Mouse (Mus musculus) layer of hippocampus, postnatal 36 days (tissue): ENCODE measurements at regions not wholly inside any gene's neighbourhood (a gene's known extent, or its start where the extent isn't known, plus 50 kb on each side); places are given as distances from the start of the nearest gene placed in this dataset.

ENCODE experiments used
- DNase-seq, 2 experiments: peaks; one replicate each; pipeline ENCODE4 v3.0.0; 2022

GRCm38 (mm10) chr12:112378482-112379243 lies 110.6 kb upstream of the A530016L24Rik start:
- no peak for DNase-seq

DNA sequence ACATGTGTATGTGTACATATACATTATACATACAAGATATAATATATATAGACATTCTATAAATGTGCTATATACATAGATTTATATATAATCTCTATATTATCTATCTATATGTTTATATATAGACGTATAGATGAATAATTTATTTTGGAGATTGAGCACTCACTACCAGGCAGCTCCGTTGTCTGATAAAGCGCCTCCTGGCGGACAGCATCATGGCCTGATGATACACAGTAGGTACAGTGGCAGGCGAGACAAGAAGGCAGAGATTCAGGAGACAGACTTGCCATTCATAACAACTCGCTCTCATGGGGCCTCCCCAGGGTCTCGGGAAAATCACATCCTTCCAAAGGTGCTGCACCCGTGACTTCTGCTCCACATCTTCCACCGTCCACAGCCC lies 101.4 kb upstream of the A530016L24Rik start:
- DNase-seq: no peak

DNA sequence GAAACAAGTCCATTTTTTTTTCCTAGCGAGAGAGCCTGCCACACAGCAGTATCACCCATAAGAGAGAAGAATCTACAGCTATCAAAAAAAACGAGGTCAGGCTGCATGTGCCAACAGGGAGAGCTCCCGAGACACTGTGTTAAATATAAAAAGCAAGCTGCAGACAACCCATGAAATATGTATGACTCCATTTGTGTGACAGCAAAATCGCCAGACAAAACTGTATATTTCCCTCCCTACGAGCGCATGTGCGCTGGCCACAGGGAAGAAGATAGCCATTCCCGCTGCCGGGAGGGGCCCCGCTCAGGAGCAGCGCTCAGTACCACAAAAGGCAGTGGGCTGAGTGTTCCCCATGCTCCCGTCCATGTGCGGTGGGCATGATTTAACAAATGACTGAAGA lies 93.3 kb upstream of the A530016L24Rik start:
- DNase-seq: no peak

GRCm38 (mm10) chr12:112403688-112404240 lies 85.5 kb upstream of the A530016L24Rik start:
- no peak for DNase-seq

DNA sequence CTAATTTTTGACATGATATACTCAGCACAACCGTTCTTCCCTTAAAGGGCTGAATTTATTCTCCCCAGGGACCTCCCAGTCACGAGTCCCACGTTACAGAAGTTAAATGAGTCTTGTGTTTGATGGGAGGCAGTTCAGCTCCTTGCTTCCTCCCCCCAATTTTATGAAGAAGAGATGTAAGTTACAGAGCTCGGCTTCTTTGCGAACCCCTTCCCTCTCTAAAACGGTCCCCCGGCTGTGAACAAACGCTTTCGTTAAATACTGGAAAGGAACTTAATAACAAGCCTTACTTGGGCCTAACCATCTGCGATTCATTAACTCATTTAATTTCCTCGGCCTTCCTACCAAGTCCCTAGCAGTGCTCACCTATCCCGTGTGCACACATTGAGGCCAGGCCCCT lies 84.9 kb upstream of the A530016L24Rik start:
- no peak for DNase-seq

DNA sequence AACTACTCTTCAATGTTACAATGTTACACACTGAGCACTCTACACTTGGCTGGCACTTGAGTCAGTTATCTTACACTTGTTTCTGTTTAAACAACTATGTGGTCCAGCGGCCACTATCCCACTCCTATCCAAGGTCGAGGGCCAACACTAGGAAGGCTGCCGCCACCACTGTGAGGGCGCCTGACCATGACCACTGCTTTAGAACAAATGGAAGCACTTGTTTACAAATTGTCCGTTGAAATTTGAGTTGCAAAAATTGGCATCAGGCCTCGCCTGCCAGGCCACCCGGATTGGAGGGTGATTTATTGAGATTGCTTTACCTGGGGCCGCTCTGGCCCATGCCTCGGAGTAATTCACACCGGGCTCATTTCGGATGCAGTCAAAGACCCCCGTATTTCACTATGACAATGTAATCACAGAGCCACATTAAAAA lies 83.5 kb upstream of the A530016L24Rik start:
- DNase-seq: no peak

DNA sequence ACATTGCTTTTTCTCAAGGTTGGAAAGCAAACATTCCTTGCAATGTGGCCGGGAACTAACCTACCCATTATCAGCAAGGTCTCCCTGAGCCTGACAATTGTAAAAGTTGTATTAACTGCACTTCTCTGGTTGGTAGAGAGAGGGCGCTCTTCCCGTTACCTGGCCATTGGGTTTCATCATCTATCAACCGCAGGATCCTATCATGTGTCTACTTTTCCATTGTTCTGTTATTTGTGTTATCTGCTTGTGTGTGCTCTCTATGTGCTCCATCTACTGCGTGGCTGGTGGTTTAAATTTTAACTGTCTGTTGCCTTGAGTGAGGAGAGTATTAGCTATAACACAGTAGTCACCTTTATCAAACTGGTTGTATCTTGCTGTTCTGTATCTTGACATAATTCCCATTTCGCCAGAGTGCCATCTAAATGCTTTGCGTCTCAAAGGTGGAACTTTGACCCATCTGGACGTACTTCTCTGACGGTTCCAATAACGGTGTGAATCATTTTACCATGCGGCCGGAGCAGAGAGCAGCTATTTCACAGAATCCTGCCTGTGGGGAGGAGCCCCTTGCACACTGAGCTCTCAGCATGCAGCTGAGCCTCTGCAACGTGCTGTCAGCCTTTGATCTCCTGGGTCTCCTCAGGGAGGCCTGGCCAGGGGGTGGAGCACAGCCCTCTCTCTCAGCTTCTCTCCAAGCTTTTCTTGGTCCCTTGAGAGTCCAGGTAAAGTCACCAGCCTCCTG lies 77.5 kb upstream of the A530016L24Rik start:
- no peak for DNase-seq

GRCm38 (mm10) chr12:112412351-112412697 lies 76.9 kb upstream of the A530016L24Rik start:
- no peak for DNase-seq

DNA sequence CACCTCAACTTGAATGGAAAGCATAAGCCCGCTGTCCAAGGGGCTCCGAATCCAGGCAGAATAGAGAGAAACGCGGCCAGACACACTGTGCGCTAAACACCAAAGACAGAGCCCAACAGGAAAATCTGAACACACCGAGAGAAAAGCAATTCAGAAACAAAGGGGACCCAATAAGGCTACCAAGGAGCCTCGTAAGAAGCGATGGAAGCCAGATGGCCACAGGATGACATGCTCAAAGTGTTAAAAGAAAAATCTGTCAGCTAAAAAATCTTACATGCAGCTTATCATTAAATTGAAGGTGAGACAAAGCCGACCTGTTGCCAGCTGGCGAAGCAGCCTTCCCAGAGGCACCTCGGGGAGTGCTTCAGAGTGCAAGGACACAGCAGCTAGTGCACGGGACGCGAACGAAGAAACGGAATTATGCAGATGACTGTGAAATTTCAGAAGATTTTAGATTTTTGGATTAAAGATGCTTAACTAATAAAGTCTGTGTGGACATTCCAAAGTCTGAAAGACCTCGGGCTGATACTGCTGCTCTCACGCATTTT lies 73.2 kb upstream of the A530016L24Rik start:
- no peak for DNase-seq

- DNase-seq: no peak
Observed at GRCm38 (mm10) chr12:112416537-112416936, 72.7 kb upstream of the A530016L24Rik start.

DNA sequence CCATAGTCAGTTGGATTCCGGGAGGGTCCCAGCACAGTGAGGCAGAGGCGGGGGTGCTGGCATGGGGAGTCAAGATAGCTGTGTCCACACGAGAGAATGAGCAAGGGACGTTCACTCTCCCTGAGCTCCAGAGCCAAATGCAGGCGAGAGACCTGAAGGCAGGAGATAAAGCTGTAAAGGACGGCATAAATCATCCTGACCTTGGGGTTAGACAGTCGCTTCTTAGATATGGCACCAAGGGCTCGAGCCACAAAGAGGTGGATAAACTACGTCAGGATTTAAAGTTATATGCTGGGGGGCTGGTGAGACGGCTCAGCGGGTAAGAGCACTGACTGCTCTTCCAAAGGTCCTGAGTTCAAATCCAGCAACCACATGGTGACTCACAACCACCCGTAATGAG lies 70.6 kb upstream of the A530016L24Rik start:
- DNase-seq: no peak

- no peak for DNase-seq
Observed at GRCm38 (mm10) chr12:112422177-112422576, 67.1 kb upstream of the A530016L24Rik start.

DNA sequence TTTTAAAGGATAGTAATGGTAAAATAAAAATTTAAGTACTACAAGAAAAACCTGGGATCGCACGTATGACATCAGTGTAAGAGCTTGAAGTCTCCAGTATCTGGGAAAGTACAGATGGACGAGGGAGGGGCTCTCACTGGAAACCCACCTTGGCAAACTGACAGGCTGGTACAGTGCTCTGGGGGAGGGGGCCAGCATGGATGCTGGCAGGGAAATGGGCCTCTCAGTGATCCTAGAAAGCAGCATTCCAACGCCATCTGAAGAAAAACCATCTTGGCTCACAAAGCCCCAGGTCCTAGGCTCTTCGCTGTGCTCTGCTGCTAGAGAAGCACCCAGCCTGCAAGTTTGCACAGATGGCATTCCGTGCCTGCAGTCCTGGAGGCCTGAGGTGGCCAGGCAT lies 65.1 kb upstream of the A530016L24Rik start:
- DNase-seq: no peak

GRCm38 (mm10) chr12:112426681-112427080 lies 62.6 kb upstream of the A530016L24Rik start:
- no peak for DNase-seq

GRCm38 (mm10) chr12:112430104-112430846 lies 59.0 kb upstream of the A530016L24Rik start:
- no peak for DNase-seq

DNA sequence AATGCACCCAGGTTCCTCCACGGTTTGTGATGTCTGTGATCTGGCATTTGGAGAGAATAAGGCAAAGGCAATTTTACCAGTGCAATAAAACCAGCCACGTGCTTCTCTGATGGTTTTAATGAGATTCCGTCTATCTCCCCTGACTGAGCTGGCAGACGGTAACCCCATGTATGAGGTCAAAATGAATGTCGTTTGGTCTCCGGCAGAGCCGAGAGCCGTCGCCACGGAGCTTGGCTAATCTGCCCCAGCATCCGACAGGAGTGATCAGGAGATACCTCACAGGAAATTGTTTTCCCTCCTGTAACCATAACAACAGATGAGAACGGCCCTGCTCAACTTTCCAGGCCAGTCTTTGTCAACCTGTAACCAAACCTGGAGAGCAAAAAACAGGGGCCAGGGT lies 55.9 kb upstream of the A530016L24Rik start:
- no peak for DNase-seq

DNA sequence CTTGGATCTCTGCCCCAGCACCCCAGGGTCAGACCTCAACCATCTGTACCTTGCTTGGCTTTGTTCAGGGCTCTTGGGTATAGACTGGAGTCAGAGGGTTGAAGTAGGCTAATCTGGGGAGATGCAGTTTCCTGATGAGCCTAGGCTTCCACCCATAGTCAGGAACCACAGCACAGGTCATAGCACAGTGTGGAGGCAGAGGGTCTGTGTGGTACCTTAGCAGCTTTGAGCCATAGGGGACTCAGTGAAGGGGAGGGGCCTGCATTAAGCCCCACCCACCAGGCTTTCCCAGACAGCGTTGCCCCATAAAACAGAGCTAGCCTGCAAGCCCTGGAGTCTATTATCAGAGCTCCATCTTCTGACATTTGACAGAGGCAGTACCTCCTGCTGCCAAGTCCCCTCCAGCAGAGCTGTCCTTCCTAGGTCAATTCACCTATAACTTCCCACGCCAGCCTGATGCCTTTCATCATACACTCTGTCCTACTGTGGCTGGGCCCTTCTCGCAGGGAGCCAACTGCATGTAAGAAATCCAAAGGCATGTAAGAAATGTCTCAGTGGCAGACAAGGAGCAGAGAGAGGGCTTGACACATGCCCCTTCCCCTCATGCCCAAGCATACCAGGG lies 54.5 kb upstream of the A530016L24Rik start:
- no peak for DNase-seq

DNA sequence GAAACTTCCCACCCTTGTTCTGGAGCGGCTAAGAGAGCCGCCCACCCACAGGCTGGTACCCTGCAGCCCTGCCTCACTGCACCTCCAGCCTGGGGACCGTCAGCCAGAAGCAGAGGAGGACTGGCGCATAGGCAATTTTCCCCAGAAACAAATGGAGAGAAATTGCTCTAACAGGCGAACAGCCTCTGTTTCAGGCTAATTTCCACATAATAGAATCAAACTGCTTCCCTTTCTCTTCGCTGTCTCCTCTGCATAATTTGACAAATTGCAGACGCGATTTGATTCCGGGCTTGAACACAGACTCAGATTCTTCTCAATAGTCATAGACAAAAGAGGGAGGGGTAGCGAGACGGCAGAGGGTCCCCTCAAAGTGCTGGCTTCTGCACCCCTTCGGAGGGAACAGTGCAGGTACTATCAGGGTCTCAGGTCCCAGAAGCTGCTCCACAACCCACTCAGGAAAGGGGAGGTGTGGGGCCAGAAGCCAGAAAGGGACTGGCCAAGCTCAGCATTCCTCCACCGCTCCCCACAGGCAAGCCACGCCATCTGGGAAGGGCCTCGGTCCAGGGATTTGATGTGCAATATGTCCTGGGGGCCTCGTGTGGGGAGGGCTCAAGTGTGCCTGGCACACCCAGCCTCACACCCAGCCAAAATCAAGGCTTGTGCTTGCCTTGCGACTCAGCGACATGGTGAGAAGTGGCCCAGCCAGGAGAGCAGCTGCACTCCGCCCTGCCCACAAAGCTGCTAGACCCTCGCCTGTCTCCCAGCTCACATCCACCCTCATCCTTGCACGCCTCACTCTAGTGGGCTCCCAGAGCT lies 53.7 kb upstream of the A530016L24Rik start:
- DNase-seq: peak; percentile 62 to 63

- no peak for DNase-seq
Observed at GRCm38 (mm10) chr12:112437046-112437445, 52.2 kb upstream of the A530016L24Rik start.

DNA sequence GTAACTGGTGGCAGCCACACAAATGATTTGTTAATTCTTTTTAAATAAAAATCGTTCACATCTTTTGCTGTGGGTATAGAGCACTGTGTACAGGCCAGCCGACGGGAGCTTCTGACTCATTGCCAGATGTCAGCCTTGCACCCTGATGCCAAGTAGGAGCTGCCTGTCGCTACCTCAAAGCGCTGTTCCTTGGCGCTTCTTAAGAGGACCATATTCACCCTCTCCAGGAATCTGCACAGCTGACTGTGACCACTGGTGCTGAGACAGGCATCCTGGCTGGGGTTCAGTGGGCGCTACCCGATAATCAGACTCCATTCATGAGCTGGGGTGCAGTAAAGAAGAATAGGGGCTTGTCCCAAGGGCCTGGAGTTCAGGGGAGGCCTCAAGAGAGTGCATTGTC lies 51.0 kb upstream of the A530016L24Rik start:
- DNase-seq: no peak
